25 mouse cellular contexts compared by ENCODE assay signal in the genomic region with DNA sequence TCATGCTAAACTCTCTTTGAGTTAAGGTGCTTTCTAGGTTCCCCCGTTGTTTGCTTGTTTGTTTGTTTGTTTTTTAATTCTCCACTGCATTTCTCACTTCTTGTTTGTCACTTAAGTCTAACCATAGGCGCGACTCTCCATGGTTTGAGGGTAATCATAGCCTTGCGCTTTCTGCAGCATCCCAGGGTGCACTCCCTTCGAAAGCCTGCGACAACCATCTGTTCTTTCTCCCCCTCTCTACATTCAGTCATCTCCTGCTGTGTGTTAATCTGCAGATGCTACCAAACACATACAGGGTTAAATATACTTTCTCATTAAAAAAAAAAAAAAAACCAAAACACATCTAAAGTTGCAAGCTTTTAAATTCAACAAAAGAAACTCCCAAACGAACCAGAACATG. TPM values are rescaled to one million over a fixed set of nuclear protein-coding genes. Genes with fewer than 3 reads are reported as not detected.
"Had no signal": no experiment of that assay in that cellular context is flagged by ENCODE, and none has a peak within 500 bp of the region (broad histone marks: within the 10 kb centered on the region; RNA-seq: fewer than 3 reads in every experiment).

No protein-coding gene starts in this region.

- H3K9me3 ChIP-seq: embryonic facial prominence, embryonic 10.5 days; embryonic facial prominence, embryonic 12.5 days; embryonic facial prominence, embryonic 13.5 days; embryonic facial prominence, embryonic 15.5 days; forebrain, embryonic 10.5 days; forebrain, embryonic 12.5 days; forebrain, embryonic 13.5 days; forebrain, embryonic 15.5 days had no signal

- H3K36me3 ChIP-seq: embryonic facial prominence, embryonic 10.5 days; embryonic facial prominence, embryonic 12.5 days; embryonic facial prominence, embryonic 13.5 days; embryonic facial prominence, embryonic 15.5 days; forebrain, embryonic 10.5 days; forebrain, embryonic 12.5 days; forebrain, embryonic 15.5 days had no signal

- H3K4me2 ChIP-seq: embryonic facial prominence, embryonic 12.5 days; embryonic facial prominence, embryonic 13.5 days; embryonic facial prominence, embryonic 15.5 days; forebrain, embryonic 12.5 days; forebrain, embryonic 13.5 days; forebrain, embryonic 15.5 days had no signal

- ATAC-seq: forebrain, embryonic 13.5 days; forebrain, embryonic 14.5 days; forebrain, embryonic 15.5 days; forebrain, embryonic 16.5 days; forebrain, postnatal 0 days had no signal

- H3K9ac ChIP-seq: embryonic facial prominence, embryonic 12.5 days; embryonic facial prominence, embryonic 13.5 days; embryonic facial prominence, embryonic 15.5 days; forebrain, embryonic 12.5 days; forebrain, embryonic 13.5 days; forebrain, embryonic 15.5 days; forebrain, postnatal 0 days had no signal

- H3K4me3 ChIP-seq: embryonic facial prominence, embryonic 10.5 days; embryonic facial prominence, embryonic 12.5 days; embryonic facial prominence, embryonic 13.5 days; embryonic facial prominence, embryonic 15.5 days; erythroblast, embryonic 14.5 days; forebrain, embryonic 10.5 days; forebrain, embryonic 12.5 days; forebrain, embryonic 13.5 days; forebrain, embryonic 15.5 days; gastrocnemius, adult 2 months; heart, adult 2 months had no signal

- H3K27me3 ChIP-seq: embryonic facial prominence, embryonic 12.5 days; embryonic facial prominence, embryonic 13.5 days; embryonic facial prominence, embryonic 15.5 days; forebrain, embryonic 12.5 days; forebrain, embryonic 13.5 days; forebrain, embryonic 15.5 days had no signal

- H3K27ac ChIP-seq: embryonic facial prominence, embryonic 10.5 days; embryonic facial prominence, embryonic 12.5 days; embryonic facial prominence, embryonic 13.5 days; embryonic facial prominence, embryonic 15.5 days; forebrain, embryonic 10.5 days; forebrain, embryonic 12.5 days; forebrain, embryonic 13.5 days; forebrain, embryonic 15.5 days; gastrocnemius, adult 2 months; heart, adult 2 months had no signal

- H3K4me1 ChIP-seq: embryonic facial prominence, embryonic 10.5 days; embryonic facial prominence, embryonic 12.5 days; embryonic facial prominence, embryonic 13.5 days; embryonic facial prominence, embryonic 15.5 days; forebrain, embryonic 10.5 days; forebrain, embryonic 12.5 days; forebrain, embryonic 13.5 days; forebrain, embryonic 15.5 days had no signal

- DNase-seq: cerebellum, adult 8-10 months; cerebellum, adult 9-10 months; cerebellum, adult 9-11 months; cerebellum, postnatal 36 days; embryo, embryonic 11 days; forebrain, postnatal 0 days; gastrocnemius, adult 2 months; gastrocnemius, postnatal 10 days; gastrocnemius, postnatal 14 days; gastrocnemius, postnatal 25 days; gastrocnemius, postnatal 36 days; heart, adult 11 months; heart, adult 18-20 months; heart, adult 2 months had no signal

RNA-seq across cellular contexts. Expression of gene Ube2d1, which starts 31.4 kb away (rescaled TPM):
- polyA plus RNA-seq: erythroblast, embryonic 14.5 days had no signal
